Mouse (Mus musculus) kidney, embryonic 14.5 days (tissue): ENCODE measurements around the gene Slc6a11. TPM values are rescaled to one million over a fixed set of nuclear protein-coding genes. Genes with fewer than 3 reads are reported as not detected.

ENCODE experiments used
- ATAC-seq: fragments of 200-750 bp; cut with Nextera tagmentation; 2 replicates; pipeline ENCODE4 v1.8.0; 2017; ENCODE audit warnings: moderate number of reproducible peaks, mild to moderate bottlenecking, moderate TSS enrichment, moderate library complexity; ENCODE audit not compliant: low FRiP score, low TSS enrichment
- H3K27ac ChIP-seq: fragments of 300-500 bp; sonication (generic); 2 replicates; pipeline ENCODE4 v1.5.1; 2014; ENCODE audit warnings: low read depth, mild to moderate bottlenecking, low read length, moderate library complexity, mixed read lengths
- H3K27me3 ChIP-seq: fragments of 300-500 bp; sonication (generic); 2 replicates; pipeline ENCODE4 v1.6.1; 2014; ENCODE audit warnings: mild to moderate bottlenecking, low read length; ENCODE audit not compliant: control insufficient read depth, insufficient read depth
- H3K36me3 ChIP-seq: fragments of 300-500 bp; sonication (generic); 2 replicates; pipeline ENCODE4 v1.6.1; 2014; ENCODE audit warnings: low read length, mixed read lengths; ENCODE audit not compliant: control insufficient read depth, insufficient read depth
- H3K4me1 ChIP-seq: fragments of 300-500 bp; sonication (generic); 2 replicates; pipeline ENCODE4 v1.6.1; 2014; ENCODE audit warnings: low read length, mixed read lengths; ENCODE audit not compliant: control insufficient read depth, insufficient read depth
- H3K4me2 ChIP-seq: fragments of 300-500 bp; sonication (generic); replicated peaks from 2 replicates; pipeline ENCODE4 v1.6.1; 2014; ENCODE audit warnings: low read depth, mild to moderate bottlenecking, low read length
- H3K4me3 ChIP-seq: fragments of 300-500 bp; sonication (generic); 2 replicates; pipeline ENCODE4 v1.5.1; 2014; ENCODE audit warnings: mild to moderate bottlenecking, low read length
- H3K9ac ChIP-seq: fragments of 300-500 bp; sonication (generic); 2 replicates; pipeline ENCODE4 v1.6.1; 2014; ENCODE audit warnings: low read depth, mild to moderate bottlenecking, low read length, moderate library complexity
- H3K9me3 ChIP-seq: fragments of 300-500 bp; sonication (generic); 2 replicates; pipeline ENCODE4 v1.6.1; 2016; ENCODE audit warnings: low read length; ENCODE audit not compliant: control insufficient read depth
- WGBS: fragments of 180-500 bp; shearing (Covaris S2); extraction: QIAGEN DNeasy Blood & Tissue Kit; methylation state at CpG from one replicate; pipeline ENCODE4 v1.1.7; 2014; 5-methylcytosine and 5-hydroxymethylcytosine counted together
- polyA plus RNA-seq: library from polyadenylated mRNA; unstranded; fragments of >200 nt; fragmentation: Nextera tagmentation; extraction: Ambion mirVana; gene quantifications from 2 replicates; pipeline ENCODE4 v1.2.1, GENCODE M21; 2014

Slc6a11 gene
- 0.11 TPM in 2 replicates for polyA plus RNA-seq

DNA sequence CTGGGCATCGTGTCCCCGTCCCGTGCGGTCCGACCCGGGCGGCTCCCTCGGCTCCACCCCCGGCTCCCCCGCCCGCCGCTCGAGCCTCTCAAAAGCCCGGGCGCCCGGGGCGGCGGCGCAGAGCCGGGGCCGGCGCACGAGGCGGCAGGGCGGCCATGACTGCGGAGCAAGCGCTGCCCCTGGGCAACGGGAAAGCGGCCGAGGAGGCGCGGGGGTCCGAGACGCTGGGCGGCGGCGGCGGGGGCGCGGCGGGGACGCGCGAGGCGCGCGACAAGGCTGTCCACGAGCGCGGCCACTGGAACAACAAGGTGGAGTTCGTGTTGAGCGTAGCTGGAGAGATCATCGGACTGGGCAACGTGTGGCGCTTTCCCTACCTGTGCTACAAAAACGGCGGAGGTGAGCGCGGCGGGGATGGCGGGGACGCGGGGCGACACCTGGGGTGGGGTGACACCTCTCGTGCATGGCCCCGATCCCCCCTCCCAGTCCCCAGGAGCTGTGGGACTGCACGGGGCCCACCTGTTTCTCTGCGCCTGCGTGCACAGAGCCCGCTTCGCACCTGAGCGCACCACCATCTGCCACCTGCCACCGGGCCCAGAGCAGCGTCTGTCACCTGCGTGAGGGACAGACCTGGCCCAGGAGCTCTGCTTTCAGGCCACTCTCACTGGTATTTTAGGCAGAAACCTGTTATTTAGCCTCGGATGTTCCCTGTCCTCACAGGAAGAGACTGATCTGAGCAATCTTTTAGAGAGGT, at the start of gene Slc6a11:
Gene Slc6a11 (plus strand): TSS at position 120 of the 751 bp plus-strand sequence.
- peaks cover 37% of the 10 kb centered on the region for H3K27me3 ChIP-seq
- 3% methylated on average over 69 of the region's 76 CpGs for WGBS
- H3K4me1 ChIP-seq, result no peaks in the 10 kb centered on the region
- H3K4me3 ChIP-seq, result peak within 1 kb of the TSS; percentile 46
- no peaks in the 10 kb centered on the region for H3K36me3 ChIP-seq
- peaks cover 3% of the 10 kb centered on the region; the same call in 1 of the 2 replicates for H3K9me3 ChIP-seq
- no peak within 1 kb of the TSS for H3K27ac ChIP-seq
- no peak for ATAC-seq
- H3K9ac ChIP-seq, result 0 out of 2 replicates have a peak within 1 kb of the TSS, but pooled peaks have one; percentile 28
- peak within 1 kb of the TSS; percentile 90 for H3K4me2 ChIP-seq

DNA sequence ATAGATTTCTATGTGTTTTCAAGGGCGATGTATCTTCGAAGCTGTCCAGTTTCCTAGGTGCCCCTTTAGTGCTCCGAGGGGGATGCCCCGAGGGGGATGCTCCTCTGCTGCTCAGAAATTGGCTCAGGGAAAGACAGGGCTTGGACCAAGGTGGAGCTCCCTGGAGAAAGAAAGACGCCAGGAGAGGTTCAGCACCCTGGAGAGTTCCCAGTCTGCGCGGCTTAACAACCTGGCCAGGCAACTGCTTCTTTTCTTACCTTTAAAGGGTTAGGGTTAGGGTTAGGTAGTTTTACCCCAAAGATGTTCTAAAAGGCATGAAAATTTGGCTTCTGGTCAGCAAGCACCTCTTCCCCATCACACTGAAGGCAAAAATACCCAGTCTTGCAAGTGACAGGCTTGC, 43.9 kb upstream of the Slc6a11 start:
- Histone ChIP-seq H3K9me3 (no peaks in the 10 kb centered on the region), H3K27me3 (no peaks in the 10 kb centered on the region)
- no peak for ATAC-seq

DNA sequence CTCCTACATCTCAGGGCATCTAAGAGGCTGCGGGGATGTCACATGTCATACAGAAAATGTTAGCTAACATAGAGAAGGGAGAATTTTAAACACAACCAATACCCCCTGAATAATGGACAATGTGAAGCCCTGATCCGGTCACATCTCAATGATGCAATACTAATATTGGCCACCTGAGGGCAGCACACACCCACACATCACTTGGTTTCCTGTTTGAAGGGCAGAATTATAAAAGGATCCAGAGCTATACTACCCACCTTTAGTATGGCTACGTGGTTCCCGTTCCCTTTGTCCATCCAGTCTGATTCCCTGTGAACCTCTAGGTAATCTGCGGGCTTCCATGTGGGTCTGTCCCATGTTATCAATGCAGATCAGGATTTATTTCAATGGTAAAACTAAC, 41.4 kb upstream of the Slc6a11 start:
- no peak overlapping the region for H3K4me3 ChIP-seq
- H3K27ac ChIP-seq, result no peak overlapping the region
- no peaks in the 10 kb centered on the region for H3K4me1 ChIP-seq
- ATAC-seq, result no peak
- 18% methylated on average over 5 of the region's 5 CpGs for WGBS
- H3K27me3 ChIP-seq, result no peaks in the 10 kb centered on the region
- no peaks in the 10 kb centered on the region for H3K36me3 ChIP-seq
- no peaks in the 10 kb centered on the region for H3K9me3 ChIP-seq
- H3K9ac ChIP-seq, result no peak overlapping the region
- no peak overlapping the region for H3K4me2 ChIP-seq

More for the DNA sequence above, 43.9 kb upstream of the Slc6a11 start:
- Histone ChIP-seq H3K4me1 (no peaks in the 10 kb centered on the region), H3K9ac (no peak overlapping the region), H3K4me3 (no peak overlapping the region), H3K4me2 (no peak overlapping the region), H3K27ac (no peak overlapping the region), H3K36me3 (no peaks in the 10 kb centered on the region)
- WGBS, result 21% methylated on average over 7 of the region's 7 CpGs

DNA sequence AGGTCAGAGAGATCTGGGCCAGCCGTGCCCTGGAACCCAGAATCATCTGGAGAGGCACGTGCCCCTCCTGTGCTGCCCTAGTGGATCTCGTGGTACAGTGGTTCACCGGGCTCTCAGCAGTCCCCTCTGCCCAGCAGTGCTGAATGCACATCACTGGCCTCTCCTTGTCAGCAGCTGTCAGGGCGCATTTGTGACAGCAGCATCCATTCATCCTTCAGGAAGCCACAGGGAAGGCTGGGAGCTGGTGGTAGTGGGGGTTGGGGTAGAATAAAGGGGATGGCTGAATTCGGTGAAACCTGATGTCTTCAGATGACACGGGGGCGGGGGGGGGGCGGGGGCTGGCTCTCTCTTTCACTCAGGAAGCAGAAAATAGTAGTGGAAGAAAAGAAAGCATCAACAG, 38.8 kb upstream of the Slc6a11 start:
- Histone ChIP-seq H3K4me1 (no peaks in the 10 kb centered on the region), H3K27me3 (no peaks in the 10 kb centered on the region), H3K36me3 (no peaks in the 10 kb centered on the region), H3K4me3 (no peak overlapping the region), H3K9me3 (no peaks in the 10 kb centered on the region), H3K9ac (no peak overlapping the region), H3K4me2 (no peak overlapping the region), H3K27ac (no peak overlapping the region)
- no peak for ATAC-seq
- WGBS, result 53% methylated on average over 8 of the region's 9 CpGs

DNA sequence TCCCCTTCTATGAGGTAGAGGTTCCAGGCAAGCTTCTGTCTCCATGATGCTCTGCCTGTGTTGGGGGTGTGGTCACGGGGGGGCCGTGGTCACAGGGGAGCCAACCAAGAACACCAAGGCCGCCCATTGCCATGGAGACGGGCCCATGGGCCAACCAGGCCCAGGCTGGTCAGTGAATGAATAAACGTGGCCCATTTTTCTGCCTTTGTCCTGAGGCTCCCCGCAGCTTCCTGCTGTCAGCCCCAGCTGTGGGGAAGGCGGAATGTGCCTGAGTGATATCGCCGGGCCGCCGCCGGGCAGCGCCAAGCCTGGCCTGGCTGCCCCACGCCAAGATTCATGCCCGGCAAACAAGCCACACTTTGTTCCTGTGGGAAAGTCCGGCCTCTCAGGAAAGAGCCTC, 36.8 kb upstream of the Slc6a11 start:
- 70% methylated on average over 16 of the region's 16 CpGs for WGBS

DNA sequence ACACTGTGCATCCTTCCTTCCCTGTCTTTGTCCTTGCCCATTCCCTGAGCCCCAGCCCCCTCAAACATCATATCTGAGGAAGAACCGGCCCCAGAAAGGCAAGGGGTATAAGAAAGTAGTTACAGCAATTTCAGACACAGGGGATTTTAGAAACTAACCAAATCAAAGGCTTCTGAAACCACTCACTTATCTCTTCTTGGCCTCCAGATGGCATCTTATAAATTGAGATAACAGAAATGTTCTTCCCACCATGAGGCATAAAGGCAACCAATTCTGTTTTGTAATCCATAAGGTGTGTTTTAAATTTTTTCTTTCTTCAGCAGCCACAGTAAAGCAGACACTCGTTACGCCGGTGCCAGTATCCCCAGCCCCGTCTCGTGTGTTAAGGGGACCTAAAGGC, 34.5 kb upstream of the Slc6a11 start:
- Histone ChIP-seq H3K4me2 (no peak overlapping the region), H3K4me1 (no peaks in the 10 kb centered on the region), H3K36me3 (no peaks in the 10 kb centered on the region), H3K9me3 (no peaks in the 10 kb centered on the region), H3K9ac (no peak overlapping the region), H3K4me3 (no peak overlapping the region), H3K27ac (no peak overlapping the region), H3K27me3 (no peaks in the 10 kb centered on the region)
- 85% methylated on average over 6 of the region's 6 CpGs for WGBS
- no peak for ATAC-seq

More for the DNA sequence above, 36.8 kb upstream of the Slc6a11 start:
- Histone ChIP-seq H3K36me3 (no peaks in the 10 kb centered on the region), H3K27ac (no peak overlapping the region), H3K4me3 (no peak overlapping the region), H3K4me1 (no peaks in the 10 kb centered on the region), H3K4me2 (no peak overlapping the region), H3K9ac (no peak overlapping the region), H3K27me3 (no peaks in the 10 kb centered on the region), H3K9me3 (no peaks in the 10 kb centered on the region)
- ATAC-seq, result no peak

DNA sequence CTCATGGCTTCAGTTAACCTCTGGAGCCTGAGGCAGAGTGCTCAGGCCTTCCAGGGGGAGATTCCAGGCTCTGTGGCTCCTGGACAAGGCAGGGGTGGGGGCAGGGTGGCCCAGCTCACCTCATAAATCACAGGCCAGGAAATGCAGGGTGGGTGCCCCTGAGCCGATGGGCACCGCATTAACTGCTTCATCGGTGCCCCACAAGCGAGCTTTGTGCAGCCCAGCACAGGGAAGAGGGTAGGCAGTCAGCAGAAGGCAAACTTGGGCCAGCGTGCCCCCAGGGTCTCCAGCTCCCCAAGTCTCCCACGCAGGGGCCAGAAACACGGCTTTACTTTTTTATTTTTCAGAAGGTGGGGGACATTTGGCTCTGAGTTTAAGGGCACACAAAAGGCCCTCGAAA, 29.1 kb upstream of the Slc6a11 start:
- no peak for ATAC-seq
- Histone ChIP-seq H3K4me1 (no peaks in the 10 kb centered on the region), H3K9me3 (no peaks in the 10 kb centered on the region), H3K4me3 (no peak overlapping the region), H3K27me3 (no peaks in the 10 kb centered on the region), H3K36me3 (no peaks in the 10 kb centered on the region), H3K4me2 (no peak overlapping the region), H3K27ac (no peak overlapping the region), H3K9ac (no peak overlapping the region)
- WGBS, result 52% methylated on average over 8 of the region's 8 CpGs

DNA sequence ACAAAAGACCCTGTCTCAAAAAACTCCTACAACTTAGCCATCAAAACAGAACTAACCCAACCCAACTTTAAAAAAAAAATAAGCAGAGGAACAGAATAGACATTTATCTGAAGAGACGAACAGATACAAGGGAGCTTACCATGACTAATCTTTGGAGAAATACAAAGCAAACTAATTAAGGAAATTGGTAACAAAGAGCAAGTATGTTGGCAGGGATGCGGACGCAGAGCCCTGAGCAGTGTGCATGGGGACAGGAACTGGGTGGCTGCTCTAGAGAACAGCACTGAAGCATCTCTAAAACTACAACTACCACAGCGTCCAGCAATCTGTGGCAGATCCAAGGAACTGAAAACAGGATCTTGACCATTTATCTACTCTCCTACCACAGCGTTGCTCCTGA, 11.5 kb upstream of the Slc6a11 start:
- no peak overlapping the region for H3K9ac ChIP-seq
- no peaks in the 10 kb centered on the region for H3K27me3 ChIP-seq
- no peak overlapping the region for H3K27ac ChIP-seq
- 90% methylated on average over 5 of the region's 5 CpGs for WGBS
- no peaks in the 10 kb centered on the region for H3K9me3 ChIP-seq
- no peak overlapping the region for H3K4me3 ChIP-seq
- H3K4me2 ChIP-seq, result no peak overlapping the region
- no peaks in the 10 kb centered on the region for H3K4me1 ChIP-seq
- no peak for ATAC-seq
- H3K36me3 ChIP-seq, result no peaks in the 10 kb centered on the region

DNA sequence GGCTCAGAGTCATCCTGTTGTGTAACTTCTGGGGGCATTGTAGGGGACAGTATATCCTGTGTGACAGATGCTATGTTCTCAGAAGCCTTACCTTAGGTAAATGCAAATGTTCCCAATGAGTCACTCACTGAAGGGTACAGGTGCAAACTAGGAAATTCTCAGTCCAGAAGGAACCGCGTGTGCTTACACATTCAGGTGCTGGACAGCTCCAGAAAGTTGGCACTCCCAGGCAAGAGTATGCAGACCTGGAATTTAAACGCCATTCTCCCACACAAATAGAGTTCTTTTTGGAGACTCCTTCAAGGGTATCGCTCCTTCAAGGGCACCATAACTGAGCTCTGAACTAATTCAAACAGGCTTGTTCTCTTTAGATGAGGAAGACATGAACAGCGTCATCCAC, 5.5 kb upstream of the Slc6a11 start:
- Histone ChIP-seq H3K36me3 (no peaks in the 10 kb centered on the region), H3K27me3 (peaks cover 16% of the 10 kb centered on the region), H3K27ac (no peak overlapping the region), H3K9ac (no peak overlapping the region), H3K9me3 (no peaks in the 10 kb centered on the region), H3K4me1 (no peaks in the 10 kb centered on the region), H3K4me3 (no peak overlapping the region), H3K4me2 (no peak overlapping the region)
- WGBS, result 58% methylated on average over 5 of the region's 5 CpGs
- ATAC-seq, result no peak
